Mouse (Mus musculus) v-Abl transformed pro-B cells (cell line): ENCODE results near the gene Olfr118.
"Not testable (repeated sequence)": the region's sequence is repeated elsewhere in the genome, so short reads cannot be mapped to it uniquely, and the experiment has no call there.

Experiments
- in situ Hi-C, 2 experiments: fragments of 400-800 bp; cut with MboI; formaldehyde crosslinking; loops; one replicate each; pipeline ENCODE4 v1.15.1; 2025; ENCODE audit not compliant: unreplicated experiment in 2 of 2

The Olfr118 gene

DNA sequence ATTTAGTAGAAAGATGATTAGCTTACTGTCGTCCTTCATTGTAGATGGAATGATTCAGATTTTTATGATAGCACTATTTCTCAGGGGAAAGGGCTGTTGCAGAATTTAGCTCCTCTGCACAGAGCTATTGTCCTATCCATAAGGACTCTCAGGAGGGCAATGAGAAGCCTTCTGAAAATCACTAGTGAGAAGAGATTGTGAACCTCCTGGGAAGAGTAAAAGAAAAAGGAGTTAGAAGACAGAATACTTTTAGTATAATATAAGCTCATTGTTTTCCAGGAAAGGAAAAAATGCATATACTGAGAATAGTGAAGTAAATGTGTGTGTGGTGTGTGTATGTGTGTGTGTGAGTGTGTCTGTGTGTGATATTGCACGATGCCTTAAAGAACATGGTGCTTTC lies at the start of gene Olfr118:
Olfr118 (plus strand) TSS at position 301 of the 400 bp plus-strand sequence.
- in situ Hi-C loops = no loop called here

DNA sequence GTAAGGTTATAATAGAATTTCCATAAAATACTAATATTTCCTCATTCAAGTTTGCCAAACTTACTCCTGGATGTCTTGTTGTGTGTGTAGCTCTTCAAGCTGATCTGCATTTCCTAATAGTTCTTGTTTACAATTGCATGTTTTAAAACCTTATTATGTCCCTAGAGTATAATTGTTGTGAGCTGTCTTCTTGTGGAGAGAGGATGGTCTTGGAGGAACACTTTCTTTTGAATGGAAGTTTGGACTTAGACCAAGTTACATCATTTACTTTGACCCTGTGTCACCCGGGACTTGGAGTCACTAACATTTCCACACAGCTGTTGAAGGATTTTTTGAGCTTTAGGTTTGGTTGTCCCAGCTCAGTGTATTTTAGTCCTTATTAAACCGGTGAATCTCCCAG lies 39.8 kb upstream of the Olfr118 start, which contains the start of the genes Olfr115 and Olfr116:
Olfr115 (minus strand) TSS at position 101 of the 400 bp plus-strand sequence.
Olfr116 (minus strand) TSS at position 191 of the 400 bp plus-strand sequence.
- in situ Hi-C loops = no loop called here

DNA sequence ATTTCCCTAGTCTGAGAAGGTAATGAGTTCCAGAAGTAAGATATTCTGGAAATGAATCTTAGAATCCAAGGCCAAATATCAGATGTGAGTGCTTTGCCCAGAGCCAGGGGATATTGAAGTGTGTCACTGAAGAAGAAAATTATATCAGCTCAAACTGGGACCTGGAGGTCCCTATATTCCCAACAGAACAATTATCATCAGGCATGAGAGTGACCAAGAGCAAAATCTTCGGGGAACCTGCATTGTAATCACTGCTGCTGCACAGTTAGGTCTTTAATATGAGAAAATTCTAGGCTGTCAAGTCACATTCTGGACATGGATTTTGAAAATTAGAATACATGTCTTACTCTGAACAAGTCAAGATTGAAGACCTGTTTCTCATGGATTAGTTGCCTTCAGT lies 3.1 kb upstream of the Olfr118 start, which contains the start of gene Olfr117:
Olfr117 (minus strand) TSS at position 101 of the 400 bp plus-strand sequence.
- in situ Hi-C loops = no loop called here

DNA sequence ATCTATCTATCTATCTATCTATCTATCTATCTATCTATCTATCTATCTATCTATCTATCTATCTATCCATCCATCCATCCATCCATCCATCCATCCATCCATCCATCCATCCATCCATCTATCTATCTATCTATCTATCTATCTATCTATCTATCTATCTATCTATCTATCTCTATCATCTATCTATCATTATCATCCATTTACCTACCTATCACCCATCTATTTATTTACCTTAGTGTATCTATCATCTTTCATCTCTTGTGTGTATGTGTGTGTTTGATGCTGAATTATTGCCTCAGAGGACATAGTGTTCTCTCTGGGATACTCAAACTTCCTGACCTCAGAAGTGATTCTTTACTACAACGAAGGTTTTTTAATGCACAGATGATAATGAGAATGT lies 29.5 kb downstream of the Olfr118 start, which contains the start of gene Olfr119:
Olfr119 (plus strand) TSS at position 301 of the 400 bp plus-strand sequence.
- in situ Hi-C loops = not testable (repeated sequence)

DNA sequence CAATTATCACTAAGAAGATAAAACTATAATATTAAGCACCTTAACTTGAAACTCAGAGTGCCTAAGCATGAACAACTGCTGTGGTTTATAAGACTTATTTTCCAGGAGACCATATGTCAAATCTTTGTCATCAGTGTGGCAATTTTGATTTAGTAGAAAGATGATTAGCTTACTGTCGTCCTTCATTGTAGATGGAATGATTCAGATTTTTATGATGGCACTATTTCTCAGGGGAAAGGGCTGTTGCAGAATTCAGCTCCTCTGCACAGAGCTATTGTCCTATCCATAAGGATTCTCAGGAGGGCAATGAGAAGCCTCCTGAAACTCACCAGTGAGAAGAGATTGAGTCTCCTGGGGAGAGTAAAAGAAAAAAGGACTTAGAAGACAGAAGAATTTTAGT lies 54.7 kb downstream of the Olfr118 start, which contains the start of gene Olfr120:
Olfr120 (plus strand) TSS at position 301 of the 400 bp plus-strand sequence.
- in situ Hi-C loops = no loop called here
